Mouse (Mus musculus): ENCODE measurements around the gene Cd300ld4. TPM values are rescaled to one million over a fixed set of nuclear protein-coding genes. Genes with fewer than 3 reads are reported as not detected.

Cd300ld4 gene
- polyA plus RNA-seq, 1 experiment from 2014 or later: not detected

DNA sequence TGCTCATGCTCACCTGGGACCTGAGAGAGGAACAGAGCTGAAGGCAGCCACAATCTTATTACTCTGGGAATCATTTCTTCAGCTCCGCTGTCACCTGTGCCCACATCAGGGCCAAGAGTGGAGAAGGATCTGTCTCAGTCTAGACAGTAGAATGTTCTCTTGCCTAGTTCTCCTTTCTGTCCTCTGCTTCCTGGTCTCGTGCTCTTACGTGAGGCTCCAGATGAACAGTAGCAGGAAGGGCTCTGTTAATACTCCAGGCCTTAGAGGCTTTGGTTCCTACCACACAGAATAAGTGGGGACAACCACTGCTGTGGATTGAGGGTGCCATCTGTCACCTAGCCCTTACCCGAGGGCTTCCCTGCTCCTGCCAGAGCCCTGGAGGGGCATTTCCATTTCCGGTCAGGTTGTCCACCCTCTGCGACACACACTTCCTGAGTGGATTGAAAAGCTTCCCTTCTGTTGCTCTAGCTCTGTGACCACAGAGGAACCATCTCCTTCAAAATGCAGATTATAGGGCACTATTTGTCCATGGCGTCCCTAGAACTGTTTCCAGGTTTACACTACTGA is 25.3 kb downstream of the Cd300ld4 start, which contains the start of gene Cd300c2:
Gene Cd300c2, minus strand, starts transcription at position 407 of the 567 bp plus-strand sequence.
- no peaks in the 10 kb centered on the region for H3K36me3 ChIP-seq (ENCODE audit: control insufficient read depth, insufficient read depth, low read length)
- DNase-seq (ENCODE audit: low spot score): no peak
- H3K4me1 ChIP-seq (replicated peaks; ENCODE audit: control insufficient read depth, insufficient read depth, low read length): no peaks in the 10 kb centered on the region
- 83% methylated on average over 7 of the region's 7 CpGs for WGBS
- no peak within 1 kb of the TSS for H3K4me3 ChIP-seq (ENCODE audit: low read depth, low read length)
- H3K27me3 ChIP-seq (replicated peaks; ENCODE audit: control insufficient read depth, insufficient read depth, low read length): no peaks in the 10 kb centered on the region
- no peak for ATAC-seq (replicated peaks; ENCODE audit: low FRiP score, low TSS enrichment, low read depth)
- no peak within 1 kb of the TSS for H3K27ac ChIP-seq (ENCODE audit: low read depth)
- H3K9ac ChIP-seq (ENCODE audit: low read length): no peak within 1 kb of the TSS
- H3K9me3 ChIP-seq (ENCODE audit: control insufficient read depth, low read length): no peaks in the 10 kb centered on the region
- no peak within 1 kb of the TSS for H3K4me2 ChIP-seq (ENCODE audit: low read length)

DNA sequence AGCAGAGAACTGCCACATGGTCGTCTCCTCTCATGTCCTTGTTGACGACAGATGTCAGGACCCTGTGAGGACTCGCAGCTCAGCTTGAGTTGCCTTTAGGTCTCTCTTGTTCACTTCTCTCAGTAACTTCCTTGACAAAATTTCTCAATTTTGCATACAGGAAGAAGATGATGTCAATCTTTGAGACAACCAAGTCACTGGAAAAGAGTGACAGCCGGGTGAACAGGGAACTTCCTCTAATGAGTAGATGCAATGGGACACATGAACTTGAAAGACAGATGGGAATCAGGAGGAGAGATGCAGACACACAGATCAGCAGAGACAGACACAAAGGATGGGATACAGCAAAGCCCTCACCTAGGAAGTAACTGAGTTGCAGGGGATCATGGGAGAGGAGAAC is 37.0 kb downstream of the Cd300ld4 start, which contains the start of gene Cd300ld:
Gene Cd300ld, minus strand, starts transcription at position 130 of the 400 bp plus-strand sequence.
- WGBS: 77% methylated on average over 4 of the region's 4 CpGs
- no peak within 1 kb of the TSS for H3K4me3 ChIP-seq (ENCODE audit: low read depth, low read length)

GRCm38 (mm10) chr11:114981866-114982265 is 44.9 kb downstream of the Cd300ld4 start:
- no peak overlapping the region for H3K4me3 ChIP-seq (ENCODE audit: low read depth, low read length)
- H3K9me3 ChIP-seq (ENCODE audit: control insufficient read depth, low read length): 0 out of 2 replicates have a peak, but pooled peaks cover 10% of the 10 kb centered on the region
- no peak for ATAC-seq (replicated peaks; ENCODE audit: low FRiP score, low TSS enrichment, low read depth)
- H3K9ac ChIP-seq (ENCODE audit: low read length): no peak overlapping the region
- H3K27ac ChIP-seq (ENCODE audit: low read depth): no peak overlapping the region
- H3K4me1 ChIP-seq (replicated peaks; ENCODE audit: control insufficient read depth, insufficient read depth, low read length): no peaks in the 10 kb centered on the region
- 77% methylated on average over 4 of the region's 4 CpGs for WGBS
- H3K36me3 ChIP-seq (ENCODE audit: control insufficient read depth, insufficient read depth, low read length): no peaks in the 10 kb centered on the region
- DNase-seq (ENCODE audit: low spot score): no peak
- no peak overlapping the region for H3K4me2 ChIP-seq (ENCODE audit: low read length)
- no peaks in the 10 kb centered on the region for H3K27me3 ChIP-seq (replicated peaks; ENCODE audit: control insufficient read depth, insufficient read depth, low read length)

More for the DNA sequence above, 37.0 kb downstream of the Cd300ld4 start, which contains the start of gene Cd300ld:
- Histone ChIP-seq H3K9me3 (ENCODE audit: control insufficient read depth, low read length) (no peaks in the 10 kb centered on the region), H3K4me1 (replicated peaks; ENCODE audit: control insufficient read depth, insufficient read depth, low read length) (no peaks in the 10 kb centered on the region), H3K4me2 (ENCODE audit: low read length) (no peak within 1 kb of the TSS), H3K36me3 (ENCODE audit: control insufficient read depth, insufficient read depth, low read length) (no peaks in the 10 kb centered on the region), H3K9ac (ENCODE audit: low read length) (no peak within 1 kb of the TSS), H3K27me3 (replicated peaks; ENCODE audit: control insufficient read depth, insufficient read depth, low read length) (no peaks in the 10 kb centered on the region), H3K27ac (ENCODE audit: low read depth) (no peak within 1 kb of the TSS)
- DNase-seq (ENCODE audit: low spot score) (no peak), ATAC-seq (replicated peaks; ENCODE audit: low FRiP score, low TSS enrichment, low read depth) (no peak)

- Histone ChIP-seq H3K4me2 (ENCODE audit: low read length) (no peak overlapping the region), H3K27ac (ENCODE audit: low read depth) (no peak overlapping the region), H3K4me1 (replicated peaks; ENCODE audit: control insufficient read depth, insufficient read depth, low read length) (no peaks in the 10 kb centered on the region), H3K9me3 (ENCODE audit: control insufficient read depth, low read length) (0 out of 2 replicates have a peak, but pooled peaks cover 3% of the 10 kb centered on the region), H3K9ac (ENCODE audit: low read length) (no peak overlapping the region), H3K36me3 (ENCODE audit: control insufficient read depth, insufficient read depth, low read length) (no peaks in the 10 kb centered on the region), H3K27me3 (replicated peaks; ENCODE audit: control insufficient read depth, insufficient read depth, low read length) (no peaks in the 10 kb centered on the region), H3K4me3 (ENCODE audit: low read depth, low read length) (no peak overlapping the region)
- no peak for ATAC-seq (replicated peaks; ENCODE audit: low FRiP score, low TSS enrichment, low read depth)
- DNase-seq (ENCODE audit: low spot score): no peak
- WGBS: 75% methylated on average over 10 of the region's 10 CpGs
Measured at GRCm38 (mm10) chr11:114972726-114973125, 54.1 kb downstream of the Cd300ld4 start.

Other genes starting within 250 kb of the Cd300ld4 start
- gene Btbd17, start 231.1 kb downstream of the Cd300ld4 start, polyA plus RNA-seq (2014; fragmentation: Nextera tagmentation; extraction: Ambion mirVana): 1.2 and 2.9 TPM in 2 replicates
- gene Gpr142, start 228.1 kb downstream of the Cd300ld4 start, polyA plus RNA-seq (2014; fragmentation: Nextera tagmentation; extraction: Ambion mirVana): 0.16 TPM in 1 of 2 replicates, not detected in the other
- gene Gprc5c, start 175.9 kb downstream of the Cd300ld4 start, polyA plus RNA-seq (2014; fragmentation: Nextera tagmentation; extraction: Ambion mirVana): 21.8 and 23.6 TPM in 2 replicates
- gene Cd300a, start 137.0 kb downstream of the Cd300ld4 start, polyA plus RNA-seq (2014; fragmentation: Nextera tagmentation; extraction: Ambion mirVana): 0.89 and 1.3 TPM in 2 replicates
- 0.20 and 0.36 TPM in 2 replicates for gene Cd300lb, start 92.6 kb downstream of the Cd300ld4 start, polyA plus RNA-seq (2014; fragmentation: Nextera tagmentation; extraction: Ambion mirVana)
- gene Cd300c, start 57.9 kb downstream of the Cd300ld4 start, polyA plus RNA-seq (2014; fragmentation: Nextera tagmentation; extraction: Ambion mirVana): not detected in 2 replicates
- gene Cd300ld, start 37.1 kb downstream of the Cd300ld4 start, polyA plus RNA-seq (2014; fragmentation: Nextera tagmentation; extraction: Ambion mirVana): 0.13 and 0.15 TPM in 2 replicates
- 1.7 and 3.0 TPM in 2 replicates for gene Cd300c2, start 25.1 kb downstream of the Cd300ld4 start, polyA plus RNA-seq (2014; fragmentation: Nextera tagmentation; extraction: Ambion mirVana)
- gene Cd300ld2, start 10.8 kb downstream of the Cd300ld4 start, polyA plus RNA-seq (2014; fragmentation: Nextera tagmentation; extraction: Ambion mirVana): not detected in 2 replicates
- gene Cd300ld5, start 10.8 kb upstream of the Cd300ld4 start, polyA plus RNA-seq (2014; fragmentation: Nextera tagmentation; extraction: Ambion mirVana): not detected in 2 replicates
- not detected in 2 replicates for gene Cd300ld3, start 21.4 kb upstream of the Cd300ld4 start, polyA plus RNA-seq (2014; fragmentation: Nextera tagmentation; extraction: Ambion mirVana)
- 0.08 and 0.19 TPM in 2 replicates for gene Cd300e, start 35.2 kb upstream of the Cd300ld4 start, polyA plus RNA-seq (2014; fragmentation: Nextera tagmentation; extraction: Ambion mirVana)
- gene Rab37, start 64.4 kb upstream of the Cd300ld4 start, polyA plus RNA-seq (2014; fragmentation: Nextera tagmentation; extraction: Ambion mirVana): 3.3 and 5.0 TPM in 2 replicates
- gene Cd300lf, start 107.0 kb upstream of the Cd300ld4 start, polyA plus RNA-seq (2014; fragmentation: Nextera tagmentation; extraction: Ambion mirVana): 0.27 and 1.0 TPM in 2 replicates
- 157 and 165 TPM in 2 replicates for gene Slc9a3r1, start 136.3 kb upstream of the Cd300ld4 start, polyA plus RNA-seq (2014; fragmentation: Nextera tagmentation; extraction: Ambion mirVana)
- 7.0 and 8.3 TPM in 2 replicates for gene Tmem104, start 160.5 kb upstream of the Cd300ld4 start, polyA plus RNA-seq (2014; fragmentation: Nextera tagmentation; extraction: Ambion mirVana)
- gene Nat9, start 160.8 kb upstream of the Cd300ld4 start, polyA plus RNA-seq (2014; fragmentation: Nextera tagmentation; extraction: Ambion mirVana): 16.4 and 16.7 TPM in 2 replicates
- not detected in 2 replicates for gene Grin2c, start 240.2 kb upstream of the Cd300ld4 start, polyA plus RNA-seq (2014; fragmentation: Nextera tagmentation; extraction: Ambion mirVana)

Data from intestine, embryonic 14.5 days (tissue).